Mouse (Mus musculus): Measurements from ENCODE around the gene Sarnp.

DNA sequence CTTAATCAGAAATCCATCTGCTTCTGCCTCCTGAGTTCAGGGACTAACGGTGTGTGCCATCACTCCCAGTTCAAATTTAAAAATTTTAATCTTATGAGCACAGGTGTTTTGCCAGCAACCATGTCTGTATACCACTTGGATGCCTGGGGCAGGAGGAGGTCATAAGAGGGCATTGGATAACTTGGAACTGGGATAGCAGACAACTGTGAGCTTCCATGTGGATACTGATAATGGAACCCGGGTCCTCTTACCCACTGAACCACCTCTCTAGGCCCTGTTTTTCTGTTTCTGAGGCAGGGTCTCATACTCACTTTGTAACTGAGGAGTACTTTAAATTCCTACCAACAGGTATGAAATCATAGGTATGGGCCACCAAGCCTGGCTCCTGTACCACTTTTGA lies 38.7 kb upstream of the Sarnp start:
- TF ChIP-seq CTCF (IDR thresholded peaks at IDR 0.05; ENCODE audit: insufficient read depth, low read length) (no peak), POLR2A (IDR thresholded peaks at IDR 0.05; ENCODE audit: borderline replicate concordance, extremely low read depth, low read depth, low read length) (no peak)

Data from lung, adult 2 months (tissue).